Mouse (Mus musculus): ENCODE measurements around the gene Srrm1. TPM values are rescaled to one million over a fixed set of nuclear protein-coding genes. Genes with fewer than 3 reads are reported as not detected.
A peak's percentile ranks its signal among the peaks of the same experiment; 100 is the strongest.
"Not testable (repeated sequence)": the region's sequence is repeated elsewhere in the genome, so short reads cannot be mapped to it uniquely, and the experiment has no call there.

Gene Srrm1
- total and polyA plus RNA-seq, 3 experiments: 26.9 to 285 (median 138) TPM

DNA sequence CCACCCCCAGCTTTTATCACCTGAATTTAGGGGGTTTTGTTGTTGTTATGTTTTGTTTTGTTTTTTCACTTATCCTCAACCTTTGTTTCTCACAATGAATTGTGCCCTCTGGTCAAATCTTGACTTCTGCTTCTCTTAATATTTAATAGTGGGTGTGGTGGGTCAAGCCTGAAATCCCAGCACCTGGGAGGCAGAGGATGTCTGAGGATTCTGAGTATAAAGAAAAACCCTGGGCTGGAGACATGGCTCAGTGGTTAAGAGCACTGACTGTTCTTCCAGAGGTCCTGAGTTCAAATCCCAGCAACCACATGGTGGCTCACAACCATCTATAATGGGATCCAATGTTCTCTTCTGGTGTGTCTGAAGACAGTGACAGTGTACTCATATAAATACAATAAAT is 1.6 kb upstream of the Srrm1 start:
- H3K4me1 ChIP-seq (ENCODE audit: control insufficient read depth in 1 of 2, insufficient read depth in 2 of 2, low read length in 2 of 2): peaks cover 0 to 28% of the 10 kb centered on the region in 2 experiments; a peak in 2 of 4 replicates
- not testable (repeated sequence) for H3K27me3 ChIP-seq (ENCODE audit: control insufficient read depth in 1 of 2, insufficient read depth in 2 of 2, low read length in 2 of 2); H3K9me3 ChIP-seq (replicated peaks; ENCODE audit: insufficient read depth, low read length); DNase-seq (ENCODE audit: low read depth, low spot score)
- H3K27ac ChIP-seq (ENCODE audit: control insufficient read depth, low read depth, low read length): peak overlapping the region; percentile 100
- H3K36me3 ChIP-seq (ENCODE audit: control insufficient read depth in 1 of 2, insufficient read depth in 2 of 2, low read length in 2 of 2): peaks cover 5 to 28% of the 10 kb centered on the region in 2 experiments
- H3K9ac ChIP-seq (ENCODE audit: control insufficient read depth, low read depth, low read length, poor library complexity, severe bottlenecking): peak overlapping the region; percentile 89
- TF ChIP-seq TBP (IDR thresholded peaks at IDR 0.05; ENCODE audit: low read depth, low read length): peak; percentile 92
- peak overlapping the region in 1 of 2 experiments; percentile 63; a peak in 3 of 4 replicates for H3K4me3 ChIP-seq (ENCODE audit: control insufficient read depth in 1 of 2, insufficient read depth in 1 of 2, low read depth in 2 of 2, low read length in 2 of 2)
- H3K79me2 ChIP-seq (ENCODE audit: control insufficient read depth, insufficient read depth, low read length, poor library complexity): peaks cover 31% of the 10 kb centered on the region

- Histone ChIP-seq H3K36me3 (ENCODE audit: control insufficient read depth in 1 of 2, insufficient read depth in 2 of 2, low read length in 2 of 2) (peaks cover 7 to 28% of the 10 kb centered on the region in 2 experiments), H3K4me3 (ENCODE audit: control insufficient read depth in 1 of 2, insufficient read depth in 1 of 2, low read depth in 2 of 2, low read length in 2 of 2) (peak overlapping the region; percentile 61 to 63), H3K4me1 (ENCODE audit: control insufficient read depth in 1 of 2, insufficient read depth in 2 of 2, low read length in 2 of 2) (peaks cover 0 to 25% of the 10 kb centered on the region in 2 experiments; a peak in 2 of 4 replicates), H3K9me3 (replicated peaks; ENCODE audit: insufficient read depth, low read length) (no peaks in the 10 kb centered on the region), H3K27me3 (ENCODE audit: control insufficient read depth in 1 of 2, insufficient read depth in 2 of 2, low read length in 2 of 2) (no peaks in the 10 kb centered on the region), H3K9ac (ENCODE audit: control insufficient read depth, low read depth, low read length, poor library complexity, severe bottlenecking) (peak overlapping the region; percentile 89), H3K79me2 (ENCODE audit: control insufficient read depth, insufficient read depth, low read length, poor library complexity) (peaks cover 40% of the 10 kb centered on the region), H3K27ac (ENCODE audit: control insufficient read depth, low read depth, low read length) (peak overlapping the region; percentile 100)
- TF ChIP-seq MEF2A (IDR thresholded peaks at IDR 0.05; ENCODE audit: extremely low read depth, insufficient replicate concordance, low read depth, low read length, poor library complexity, severe bottlenecking): no peak
- TF ChIP-seq CHD1 (IDR thresholded peaks at IDR 0.05; ENCODE audit: low read depth, low read length): peak; percentile 94; the same call in 1 of the 2 replicates
- no peak for TF ChIP-seq BHLHE40 (IDR thresholded peaks at IDR 0.05; ENCODE audit: borderline replicate concordance, low read depth, low read length)
- TF ChIP-seq ETS1 (IDR thresholded peaks at IDR 0.05; ENCODE audit: low read depth, low read length): 0 out of 2 replicates have a peak, but pooled peaks have one; percentile 38
- TF ChIP-seq MYC (IDR thresholded peaks at IDR 0.05; ENCODE audit: low read depth, low read length): no peak; the same call in 1 of the 2 replicates
- peak; percentile 37; the same call in 1 of the 2 replicates for TF ChIP-seq TCF12 (IDR thresholded peaks at IDR 0.05; ENCODE audit: low read depth, low read length)
- peak in 1 of 2 experiments; percentile 19; a peak in 1 of 4 replicates for TF ChIP-seq EP300 (IDR thresholded peaks at IDR 0.05; ENCODE audit: low read depth in 1 of 2, low read length in 2 of 2)
- peak; percentile 36 for TF ChIP-seq ZNF384 (IDR thresholded peaks at IDR 0.05; ENCODE audit: low read depth, low read length)
- no peak for TF ChIP-seq USF2 (IDR thresholded peaks at IDR 0.05; ENCODE audit: borderline replicate concordance in 1 of 2, insufficient read depth in 1 of 2, low read depth in 1 of 2, low read length in 2 of 2)
- TF ChIP-seq ELF1 (IDR thresholded peaks at IDR 0.05; ENCODE audit: low read depth, low read length): no peak
- TF ChIP-seq POLR2AphosphoS2 (IDR thresholded peaks at IDR 0.05; ENCODE audit: low read length): no peak; the same call in 1 of the 2 replicates
- peak; percentile 49; the same call in 1 of the 2 replicates for TF ChIP-seq GATA1 (IDR thresholded peaks at IDR 0.05; ENCODE audit: low read depth, low read length)
- TF ChIP-seq ZMIZ1 (IDR thresholded peaks at IDR 0.05; ENCODE audit: low read depth, low read length): peak; percentile 11; the same call in 1 of the 2 replicates
- TF ChIP-seq USF1 (IDR thresholded peaks at IDR 0.05; ENCODE audit: low read depth, low read length): no peak
- TF ChIP-seq TBP (IDR thresholded peaks at IDR 0.05; ENCODE audit: low read depth, low read length): no peak; the same call in 1 of the 2 replicates
- TF ChIP-seq RCOR1 (IDR thresholded peaks at IDR 0.05; ENCODE audit: low read depth, low read length): no peak
- 0 out of 2 replicates have a peak, but pooled peaks have one; percentile 34 for TF ChIP-seq E2F4 (IDR thresholded peaks at IDR 0.05; ENCODE audit: borderline replicate concordance, low read depth, low read length)
- TF ChIP-seq POLR2A (IDR thresholded peaks at IDR 0.05; ENCODE audit: control insufficient read depth in 1 of 2, insufficient read depth in 1 of 2, low read depth in 1 of 2, low read length in 2 of 2, poor library complexity in 1 of 2): peak; percentile 8 to 85; a peak in 2 of 4 replicates
- peak; percentile 26; the same call in 1 of the 2 replicates for TF ChIP-seq NELFE (IDR thresholded peaks at IDR 0.05; ENCODE audit: low read depth, low read length)
- TF ChIP-seq SIN3A (IDR thresholded peaks at IDR 0.05; ENCODE audit: low read length): peak; percentile 44; the same call in 1 of the 2 replicates
- TF ChIP-seq TAL1 (IDR thresholded peaks at IDR 0.05; ENCODE audit: low read length): peak; percentile 59
- TF ChIP-seq ZC3H11A (IDR thresholded peaks at IDR 0.05; ENCODE audit: low read depth, low read length): no peak
- DNase-seq (ENCODE audit: low read depth, low spot score): peak; percentile 78
These were observed 801 bp upstream of the Srrm1 start for GRCm38 (mm10) chr4:135353794-135354450.
